Mouse (Mus musculus) lung, postnatal 4 days (tissue): ENCODE measurements around the gene Marveld3.

ENCODE experiments used
- DNase-seq, 2 experiments: peaks; one replicate each; pipeline ENCODE4 v3.0.0; 2021

Gene Marveld3

DNA sequence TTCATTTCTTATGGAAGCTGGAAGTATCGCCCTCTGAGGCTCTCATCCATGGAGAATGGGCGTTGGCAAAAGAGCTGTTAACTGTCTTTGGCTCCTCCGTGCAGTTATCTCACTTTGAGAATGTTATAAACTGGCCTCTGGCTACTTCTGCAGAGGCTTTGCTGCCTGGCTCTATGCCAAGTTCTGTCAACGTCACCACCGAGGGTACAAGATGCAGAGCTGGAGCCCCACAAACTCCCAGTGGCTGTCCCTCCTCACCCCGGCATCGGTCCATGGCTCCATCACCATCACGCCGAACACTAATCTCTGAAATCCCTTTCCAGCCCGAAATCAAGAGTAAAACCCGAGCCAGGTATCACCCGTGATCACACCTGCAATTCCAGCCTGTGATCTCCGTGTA is 1.4 kb upstream of the Marveld3 start:
- DNase-seq: no peak

DNA sequence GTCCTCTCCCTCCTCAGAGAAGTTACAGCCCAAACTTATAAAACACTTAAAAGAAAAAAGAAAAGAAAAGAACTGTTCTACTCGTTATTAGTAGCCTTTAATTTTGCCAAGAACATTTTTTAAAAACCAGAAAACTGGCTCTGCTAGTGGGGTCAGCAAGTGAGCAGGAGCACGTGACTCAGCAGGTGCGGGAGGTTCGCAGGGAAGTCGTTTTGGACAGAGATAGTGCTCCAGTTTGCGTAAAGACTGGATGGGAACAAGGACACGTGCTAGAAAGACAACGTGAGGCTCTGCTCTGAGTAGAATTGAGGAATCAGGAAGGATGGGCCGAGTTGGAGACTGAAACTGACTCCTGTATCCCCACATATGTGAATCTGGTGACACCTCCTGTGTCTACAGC is 893 bp upstream of the Marveld3 start:
- no peak for DNase-seq

DNA sequence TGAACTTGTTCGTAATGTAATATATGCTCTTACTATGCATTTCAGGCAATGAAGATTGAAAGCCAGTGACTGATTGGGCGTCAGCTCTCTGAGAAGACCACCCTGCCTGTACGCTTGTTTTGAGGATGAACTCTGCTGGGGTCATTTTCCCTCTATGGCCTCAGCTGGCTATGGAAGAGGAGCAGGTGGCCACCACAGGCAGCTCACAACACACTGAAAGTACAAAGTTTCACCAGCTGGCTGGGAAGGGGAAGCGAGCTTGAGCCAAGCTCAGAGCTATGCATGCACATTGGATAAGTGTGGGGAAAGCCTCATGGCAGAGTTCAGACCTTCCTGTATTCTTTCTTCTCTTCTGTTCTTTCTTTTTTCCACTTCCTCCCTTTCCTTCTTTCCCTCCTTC is 2.9 kb downstream of the Marveld3 start:
- DNase-seq: no peak

DNA sequence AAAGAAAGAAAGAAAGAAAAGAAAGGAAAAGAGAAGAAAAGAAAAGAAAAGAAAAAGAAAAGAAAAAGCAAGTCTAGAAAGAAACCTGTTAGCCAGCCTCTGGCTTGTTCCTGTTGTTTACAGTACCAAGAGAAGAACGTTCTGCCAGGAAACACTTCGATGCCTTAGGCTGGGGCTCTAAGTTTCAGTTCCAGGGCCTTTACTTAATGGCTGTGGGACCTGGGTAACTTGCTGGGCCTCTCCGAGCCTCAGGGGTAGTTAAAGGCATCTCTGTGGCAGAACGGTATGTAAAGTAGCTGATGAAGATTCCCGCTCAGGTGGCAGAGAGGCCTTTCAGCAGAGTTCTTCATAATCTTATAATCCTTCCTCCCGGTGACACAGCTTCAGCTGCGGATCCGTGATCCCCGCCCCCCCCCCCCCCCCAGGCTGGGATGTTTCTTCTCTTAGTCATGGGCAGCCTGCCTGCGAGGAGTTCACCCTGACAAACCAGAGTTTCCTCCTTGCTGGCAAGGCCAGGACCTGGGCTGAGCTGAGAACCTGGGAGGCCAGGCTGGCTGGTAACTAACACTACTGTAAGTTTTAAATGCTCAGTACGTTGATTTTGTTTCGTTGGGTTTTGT is 3.9 kb downstream of the Marveld3 start:
- DNase-seq: peak in 1 of 2 experiments; percentile 44

DNA sequence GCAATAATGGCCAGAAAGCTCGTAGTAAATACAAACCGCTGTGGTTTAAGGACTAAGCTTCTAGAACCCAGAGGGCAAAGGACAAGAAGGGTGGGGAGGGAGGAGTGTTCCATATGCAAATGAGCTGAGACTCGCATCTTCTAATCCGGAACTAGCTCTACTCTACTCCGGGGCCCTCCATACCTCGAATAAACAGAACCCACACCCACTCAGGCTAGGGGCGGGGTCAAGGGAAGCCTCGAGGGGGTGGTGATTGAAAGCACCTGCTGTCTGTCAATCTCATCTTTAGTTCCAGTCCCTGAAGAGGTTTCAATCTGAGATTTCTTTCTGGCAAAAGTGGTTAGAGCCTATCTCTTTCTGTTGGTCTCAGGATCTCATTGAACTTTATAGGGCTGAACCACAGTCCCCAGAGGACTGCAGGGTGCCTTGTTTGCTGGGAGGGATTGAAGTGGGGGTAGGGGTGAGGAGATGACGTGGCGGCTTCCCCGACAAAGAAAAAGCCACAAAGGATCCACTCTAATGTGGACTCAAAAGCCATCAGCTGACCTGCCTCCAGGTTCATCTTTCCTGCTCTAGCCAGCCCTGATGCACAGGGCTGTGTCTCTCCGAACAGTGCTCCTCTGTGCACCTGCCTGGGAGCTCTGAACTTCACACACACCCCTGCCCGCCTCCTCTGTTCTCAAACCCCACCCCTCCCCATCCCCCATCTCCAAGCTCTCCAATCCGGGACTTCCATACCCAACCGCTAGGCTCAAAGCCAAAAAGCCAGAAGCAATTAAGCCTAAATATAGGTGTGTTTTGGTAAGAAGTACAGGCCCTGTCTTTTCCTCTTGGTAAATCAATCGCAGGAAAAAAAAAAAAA is 4.6 kb downstream of the Marveld3 start:
- peak; percentile 41 to 50 for DNase-seq

DNA sequence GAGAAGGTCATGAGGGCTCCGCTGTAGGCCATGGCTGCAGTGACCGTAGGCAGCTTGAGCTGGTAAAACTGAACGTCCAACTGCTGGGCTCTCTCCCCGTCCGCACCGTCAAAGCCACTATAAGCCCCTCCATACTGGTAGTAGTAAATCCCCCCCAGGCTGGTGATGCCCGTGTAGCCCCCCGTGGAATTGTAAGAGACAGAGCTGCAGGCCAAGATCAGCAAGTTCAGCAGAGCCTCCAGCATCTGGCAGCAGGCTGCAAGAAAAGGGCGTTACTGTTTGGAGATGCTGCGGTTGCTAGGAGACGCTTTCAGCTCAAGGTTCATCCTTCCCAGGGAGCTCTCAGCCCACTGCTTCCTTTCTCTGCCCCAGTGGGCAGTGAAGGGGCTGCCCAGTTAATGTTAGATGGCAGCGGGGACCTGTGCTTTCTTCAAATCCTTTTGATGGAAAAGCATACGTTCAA is 7.5 kb downstream of the Marveld3 start:
- DNase-seq: peak in 1 of 2 experiments; percentile 31

DNA sequence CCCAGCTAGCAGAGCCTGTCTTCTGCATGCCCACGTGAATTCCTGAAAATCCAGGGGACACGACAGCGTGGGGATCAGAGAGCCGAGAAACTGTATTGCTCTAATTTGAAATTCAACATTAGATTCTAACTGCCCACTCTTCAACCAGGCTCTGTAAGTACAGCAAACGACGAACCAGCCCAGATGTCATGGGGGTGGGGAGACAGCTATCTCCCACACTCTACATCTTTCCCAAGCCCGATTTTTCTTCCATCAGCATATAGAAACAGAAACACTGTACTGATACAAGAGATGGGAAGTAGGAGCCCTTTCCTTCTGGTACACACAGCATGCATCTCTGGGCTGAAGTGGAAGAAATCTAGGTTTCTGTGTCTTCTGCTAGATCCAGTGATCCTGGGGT is 9.8 kb downstream of the Marveld3 start:
- DNase-seq: no peak

DNA sequence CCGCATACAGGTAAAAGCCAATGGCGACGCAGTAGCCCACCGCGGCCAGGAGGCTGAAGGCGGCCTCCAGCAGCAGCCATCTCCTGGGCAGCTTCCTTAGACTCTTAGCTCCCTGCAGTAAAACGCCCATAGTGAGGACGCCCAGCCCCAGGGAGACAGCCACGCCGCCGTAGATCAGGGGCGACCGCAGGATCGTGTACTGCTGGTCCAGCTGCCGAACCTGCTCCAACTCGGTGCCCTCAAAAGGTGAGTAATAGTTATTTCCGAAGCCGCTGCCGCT is 13.8 kb downstream of the Marveld3 start:
- no peak for DNase-seq

DNA sequence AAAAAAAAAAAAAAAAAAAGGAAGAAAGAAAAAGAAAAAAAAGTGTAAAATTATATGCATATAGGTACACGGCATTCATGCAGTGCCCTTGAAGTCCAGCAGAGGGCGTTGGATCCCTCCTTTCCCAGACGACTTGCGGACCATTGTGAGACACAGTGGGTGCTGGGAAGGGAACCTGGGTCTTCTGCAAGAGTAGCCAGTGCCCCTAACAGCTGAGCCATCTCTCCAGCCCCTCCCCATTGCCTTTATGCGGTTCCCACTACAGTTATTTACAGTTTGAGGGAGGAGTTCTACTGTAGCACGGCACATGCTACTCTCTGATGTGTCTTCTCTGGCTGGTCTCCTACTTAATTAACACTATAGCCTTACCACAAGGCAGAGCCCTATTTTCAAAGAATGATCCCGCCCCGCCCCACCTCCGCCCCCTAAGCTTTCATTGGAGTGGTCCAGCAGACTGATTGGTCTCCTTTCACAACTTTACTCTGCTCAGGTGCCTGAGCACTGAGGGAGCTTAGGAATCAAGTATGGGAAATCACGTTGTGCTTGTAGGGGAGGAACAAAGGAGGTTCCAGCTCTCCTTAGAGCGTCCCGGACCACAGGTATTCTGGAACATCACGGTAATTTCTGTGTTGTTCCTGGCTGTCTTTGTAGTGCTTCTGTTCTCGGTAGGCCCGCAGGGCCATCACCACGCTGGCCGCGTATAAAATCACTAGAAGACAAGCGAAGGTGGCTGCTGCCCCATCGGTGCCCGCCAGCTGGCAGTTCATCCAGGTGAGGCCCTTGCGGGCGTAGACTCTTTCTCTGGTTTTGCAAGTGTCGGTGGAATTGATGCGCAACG is 14.3 kb downstream of the Marveld3 start:
- DNase-seq: peak; percentile 30 to 43

DNA sequence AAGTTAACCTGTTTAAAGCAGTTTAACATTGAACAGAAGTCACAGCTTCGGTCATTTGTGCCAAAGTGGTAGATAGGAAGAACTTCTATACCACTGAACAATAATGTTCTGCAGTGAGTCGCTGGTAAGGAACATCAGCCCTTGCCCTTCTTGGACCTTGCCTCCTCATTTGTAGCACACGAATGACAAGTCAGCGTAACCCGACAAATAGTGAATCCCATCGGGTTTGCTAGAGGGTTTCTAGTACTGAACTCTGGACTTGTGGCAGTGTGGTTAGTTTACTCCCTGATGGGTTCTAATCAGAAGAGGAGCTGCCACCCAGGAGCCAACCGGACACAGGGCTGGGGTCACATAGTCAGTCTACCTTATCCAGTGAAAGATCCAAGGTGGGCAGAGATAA is 15.7 kb downstream of the Marveld3 start:
- DNase-seq: no peak

DNA sequence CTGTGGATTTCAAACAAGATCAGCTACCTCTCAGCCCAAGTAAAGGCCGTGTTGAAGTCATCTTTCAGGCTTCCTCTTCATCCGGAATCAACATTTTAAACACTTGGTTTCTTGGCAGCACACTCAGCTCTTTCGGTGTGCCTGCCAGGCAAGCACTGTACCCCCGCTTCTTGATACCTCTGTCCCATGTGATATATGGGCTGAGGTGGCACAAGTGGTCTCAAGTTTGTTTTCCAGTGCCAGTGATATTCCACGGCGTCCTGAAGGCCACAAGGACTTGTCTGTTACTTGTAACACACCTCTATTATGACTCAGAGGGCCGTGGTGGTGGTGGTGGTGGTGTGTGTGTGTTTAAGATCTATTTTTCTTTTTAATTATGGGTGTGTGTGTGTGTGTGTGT is 16.3 kb downstream of the Marveld3 start:
- DNase-seq: no peak

DNA sequence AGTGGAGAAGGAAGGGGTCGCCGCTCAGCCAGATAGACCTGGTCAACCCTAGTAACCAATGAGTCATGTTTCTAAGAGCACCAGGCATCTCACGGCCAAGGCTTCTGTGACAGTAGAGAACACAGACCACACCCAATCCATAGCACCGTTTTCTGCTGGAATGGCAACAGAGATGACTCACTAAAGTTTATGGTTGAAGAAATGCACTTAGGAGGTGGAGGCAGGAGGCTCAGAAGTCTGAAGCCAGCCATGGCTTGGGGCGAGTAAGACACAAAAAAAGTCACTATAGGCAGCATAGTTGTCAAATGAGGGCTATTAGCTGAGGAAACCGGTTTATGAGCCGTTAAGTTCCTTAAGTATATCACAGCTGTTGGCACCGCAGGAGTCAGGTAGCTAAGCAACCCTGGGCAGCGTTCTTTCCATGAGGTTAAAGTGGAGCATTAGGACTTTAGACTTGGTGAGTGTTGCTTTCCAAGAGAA is 16.8 kb downstream of the Marveld3 start:
- DNase-seq: no peak

DNA sequence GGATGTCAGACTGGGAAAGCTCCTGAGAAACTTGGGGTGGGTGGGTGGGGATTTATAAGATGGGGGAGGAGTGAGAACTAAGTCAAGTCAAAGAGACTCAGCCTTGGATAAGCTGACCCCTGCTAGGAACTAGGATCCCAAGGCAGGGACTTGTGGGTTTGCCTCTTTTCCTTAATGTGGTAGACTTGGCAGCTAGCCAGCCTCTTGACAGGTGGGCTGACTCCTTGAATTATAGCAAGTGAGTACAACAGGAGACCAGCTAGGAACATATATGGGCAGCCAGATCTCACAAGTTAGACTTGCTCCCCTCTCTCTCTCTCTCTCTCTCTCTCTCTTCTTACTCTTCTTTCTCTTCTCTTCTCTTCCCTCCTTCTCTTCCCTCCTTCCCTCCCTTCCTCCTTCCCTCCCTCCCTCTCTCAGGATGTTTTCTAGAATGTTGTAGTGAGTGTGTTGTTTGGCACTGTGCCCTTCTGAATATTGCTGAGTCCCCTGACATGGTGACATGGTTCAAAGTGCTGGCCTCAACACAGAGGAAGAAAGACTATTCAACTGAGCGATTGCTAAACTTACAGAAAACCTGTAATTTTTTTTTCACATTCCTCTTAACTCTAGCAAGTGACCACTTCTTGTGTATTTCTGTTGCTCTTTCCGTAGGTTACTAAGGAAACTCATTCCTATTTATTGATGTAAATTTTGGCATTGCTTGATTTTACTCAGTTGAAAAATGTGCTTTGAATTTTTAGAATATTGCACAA is 20.2 kb downstream of the Marveld3 start:
- DNase-seq: no peak

DNA sequence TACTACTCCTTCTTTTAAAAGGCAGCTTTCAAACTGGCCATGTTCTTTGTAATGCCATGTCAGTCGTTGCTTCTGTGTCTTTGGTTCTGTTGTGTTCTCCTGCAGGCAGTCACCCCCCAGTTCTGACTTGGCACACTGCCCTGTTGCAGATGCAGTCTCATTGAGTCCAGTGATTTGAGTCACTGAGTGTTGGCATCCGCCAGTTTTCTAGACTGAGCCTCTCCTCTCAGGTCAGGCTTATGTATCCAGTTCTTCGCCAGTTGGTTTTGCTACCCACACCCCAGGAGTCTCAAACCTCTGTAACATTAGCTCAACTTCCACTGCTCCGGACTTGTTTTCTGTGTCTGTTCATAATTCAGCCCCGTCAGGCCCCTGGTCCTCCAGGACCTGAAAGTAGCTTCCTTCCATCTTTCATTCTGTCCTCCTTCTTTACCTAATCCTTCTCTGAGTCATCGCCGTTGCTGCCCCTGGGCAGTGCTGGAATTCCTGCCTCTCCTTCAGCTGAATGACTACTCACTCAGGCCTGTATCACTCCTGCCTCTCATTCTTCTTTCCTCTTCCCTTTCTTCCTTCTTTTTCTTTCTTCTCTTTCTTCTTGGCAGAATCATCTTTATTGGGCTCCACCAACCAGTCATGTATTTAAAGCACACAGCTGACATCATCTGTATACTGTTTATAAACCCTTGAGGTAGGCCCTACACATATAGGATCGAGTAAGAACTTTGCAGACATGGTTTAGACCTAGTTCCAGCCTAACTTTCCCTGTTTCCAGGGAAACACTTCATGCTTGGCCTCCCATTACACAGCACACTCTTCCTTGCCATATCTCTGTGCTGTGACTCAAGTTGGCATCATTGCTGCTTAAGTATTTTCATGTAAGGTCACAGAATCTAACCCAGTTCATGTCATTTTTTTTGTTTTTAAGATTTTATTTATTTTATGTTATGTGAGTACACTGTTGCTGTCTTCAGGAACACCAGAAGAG is 41.3 kb downstream of the Marveld3 start:
- peak in 1 of 2 experiments; percentile 14 for DNase-seq

DNA sequence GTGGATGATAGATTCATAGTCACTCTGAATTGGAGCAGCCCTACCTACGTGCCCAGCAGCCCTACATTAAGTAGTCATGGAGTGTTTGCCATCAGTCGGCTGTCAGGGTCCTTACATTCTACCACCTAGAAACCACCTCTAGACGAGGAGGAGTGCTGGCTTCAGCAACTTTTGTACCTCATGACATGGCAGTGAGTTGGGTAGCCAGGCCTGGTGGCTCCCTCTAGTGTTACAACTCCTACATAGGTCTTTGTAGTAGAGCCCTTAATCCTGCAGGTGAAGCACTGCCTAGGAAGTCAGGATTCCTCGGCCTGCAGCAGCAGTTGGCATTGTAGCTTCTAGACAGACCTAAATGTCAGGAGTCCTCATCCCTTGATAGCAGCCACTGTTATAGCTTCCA is 44.7 kb downstream of the Marveld3 start:
- DNase-seq: peak; percentile 29 to 62

DNA sequence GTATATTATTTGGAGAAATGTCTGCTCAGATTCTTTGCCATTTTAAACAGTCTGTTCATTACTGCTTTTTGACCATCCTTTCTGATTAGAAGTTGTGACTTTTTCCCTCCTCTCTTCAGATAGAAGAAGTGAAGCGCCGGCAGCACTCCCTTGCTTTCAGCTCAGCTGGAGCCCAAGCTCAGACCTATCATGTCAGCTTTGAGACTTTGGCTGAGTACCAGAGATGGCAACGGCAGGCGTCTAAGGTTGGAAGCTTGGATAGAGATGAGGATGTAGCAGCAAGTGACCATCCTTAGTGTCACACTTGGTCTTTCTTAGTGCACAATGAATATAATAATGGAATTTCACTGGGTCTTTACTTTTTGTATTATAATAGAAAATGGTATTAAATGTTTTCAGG is 54.6 kb downstream of the Marveld3 start:
- DNase-seq: no peak

DNA sequence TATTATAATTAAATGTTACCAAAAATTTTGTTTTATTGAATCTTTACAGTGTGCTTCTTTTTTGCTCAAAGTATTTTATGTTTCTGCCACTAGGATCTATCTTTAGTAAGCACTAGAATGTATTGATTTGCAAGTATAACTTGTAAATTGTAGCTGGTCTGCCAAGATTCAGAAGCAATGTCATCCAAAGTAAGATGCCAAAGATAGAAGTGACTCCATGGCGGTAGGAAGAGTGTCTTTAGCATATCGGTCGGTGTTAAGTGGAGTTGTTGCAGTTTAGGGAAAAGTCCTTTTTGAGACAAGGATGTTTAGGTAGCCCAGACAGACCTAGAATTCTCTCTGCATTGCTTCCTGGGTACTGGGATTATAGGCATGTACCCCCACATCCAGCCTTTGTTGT is 55.1 kb downstream of the Marveld3 start:
- no peak for DNase-seq

DNA sequence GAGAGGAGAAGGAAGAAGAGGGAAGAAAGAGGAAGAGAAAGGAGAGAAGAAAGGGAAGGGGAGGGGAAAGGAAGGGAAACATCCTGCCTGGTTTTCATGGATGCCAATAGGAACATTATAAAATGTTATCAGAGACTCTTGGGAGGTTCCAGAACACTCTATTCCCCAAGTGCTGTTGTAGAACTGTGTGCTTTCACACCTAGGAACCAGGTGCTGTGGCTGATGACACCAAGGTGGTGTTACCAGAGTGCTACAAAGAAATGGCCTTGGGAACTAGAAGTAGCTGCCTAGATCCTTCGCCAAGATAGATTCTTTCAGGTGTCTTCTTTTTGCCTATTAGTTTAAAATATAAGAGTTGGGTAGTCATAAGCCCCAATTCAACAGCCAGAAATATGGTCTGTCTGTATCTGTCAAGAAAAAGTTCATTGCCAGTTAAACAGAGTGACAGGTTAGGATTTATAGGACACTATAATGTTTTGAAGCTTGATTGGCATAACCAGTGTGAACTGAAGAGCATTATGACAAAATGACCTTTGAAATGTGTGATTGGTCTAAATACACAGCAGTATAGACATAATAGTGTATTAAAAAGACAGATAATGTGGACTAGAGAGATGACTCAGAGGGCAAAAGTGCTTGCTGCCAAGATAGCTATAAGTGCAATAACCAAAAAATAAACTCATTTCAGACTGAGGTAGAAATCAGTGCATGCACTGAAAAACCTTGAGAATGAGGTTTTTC is 56.9 kb downstream of the Marveld3 start:
- no peak for DNase-seq

DNA sequence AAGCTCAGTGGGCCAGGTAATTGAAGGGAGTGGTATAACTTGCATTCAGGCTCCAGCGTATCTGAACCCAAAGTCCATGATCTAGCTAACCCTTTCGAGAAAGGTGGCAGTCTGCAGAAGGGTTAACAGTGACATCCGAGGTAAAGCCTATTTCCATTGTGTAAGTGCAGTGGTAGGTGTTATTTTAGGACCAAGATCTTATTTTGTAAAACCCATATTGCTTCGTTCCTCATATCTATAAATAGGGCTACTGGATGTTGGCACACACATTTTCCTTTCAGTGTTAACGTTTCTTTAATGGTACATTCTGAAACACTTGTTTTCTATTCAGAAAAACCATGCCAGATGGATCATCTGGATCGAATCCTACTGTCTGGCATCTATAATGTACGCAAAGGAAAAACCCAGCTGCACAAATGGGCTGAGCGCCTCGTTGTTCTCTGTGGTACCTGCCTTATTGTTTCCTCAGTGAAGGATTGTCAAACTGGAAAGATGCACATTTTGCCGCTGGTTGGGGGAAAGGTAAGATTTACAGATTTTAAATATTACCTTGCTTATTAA is 58.0 kb downstream of the Marveld3 start:
- DNase-seq: no peak

DNA sequence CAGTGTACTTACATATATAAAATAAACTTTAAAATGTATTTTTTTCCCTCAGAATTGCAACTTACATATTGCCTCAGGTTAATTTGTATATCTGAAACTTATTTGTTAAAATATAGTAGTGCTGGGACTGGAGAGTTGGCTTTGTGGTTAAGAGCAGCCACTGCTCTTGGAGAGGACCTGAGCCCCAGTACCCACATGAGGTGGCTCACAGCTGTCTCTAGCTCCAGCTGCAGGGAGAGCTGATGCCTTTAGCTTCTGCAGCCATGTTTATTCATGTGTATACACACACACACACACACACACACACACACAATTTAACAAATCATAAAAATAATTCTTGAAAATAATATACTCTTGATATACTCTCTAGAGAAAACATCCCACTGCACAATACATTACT is 59.6 kb downstream of the Marveld3 start:
- no peak for DNase-seq
